Comparison of ENCODE assay signal across 23 mouse cellular contexts in the genomic region with DNA sequence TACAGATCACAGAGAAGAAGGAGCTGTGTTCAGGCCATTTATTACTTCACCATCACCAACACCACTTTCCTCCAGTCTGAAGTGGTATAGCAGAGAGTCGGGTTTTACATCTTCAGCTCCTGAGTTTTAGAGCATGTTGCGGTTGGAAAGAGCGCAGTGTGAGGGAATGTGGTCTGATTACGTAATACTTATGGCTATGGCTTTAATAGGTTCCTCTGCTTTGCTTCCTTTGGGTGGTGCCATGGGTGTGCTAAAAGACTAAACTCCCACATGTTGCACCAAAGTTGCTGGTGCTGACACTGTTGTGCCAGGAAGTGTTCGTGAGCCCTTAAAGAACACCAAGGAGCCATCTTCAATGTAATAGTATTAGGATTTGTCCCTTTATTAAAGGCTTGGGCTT. TPM values are rescaled to one million over a fixed set of nuclear protein-coding genes. Genes with fewer than 3 reads are reported as not detected.
DNase-seq lines count a peak whose midpoint lies in the region; ATAC-seq lines count a peak whose summit lies in the region.
"Had no signal": no experiment of that assay in that cellular context is flagged by ENCODE, and none has a peak within 500 bp of the region (broad histone marks: within the 10 kb centered on the region; RNA-seq: fewer than 3 reads in every experiment).

No protein-coding gene starts in this region.

- ATAC-seq in common myeloid progenitor, adult 5-6 weeks (replicated peaks; ENCODE audit: low read depth, poor library complexity, severe bottlenecking), result peak; percentile 91
- peak; percentile 97 for ATAC-seq in granulocyte monocyte progenitor cell, adult 5-6 weeks (replicated peaks; ENCODE audit: poor library complexity, severe bottlenecking)
- peak; percentile 94 for ATAC-seq in megakaryocyte progenitor cell, adult 5-6 weeks (replicated peaks; ENCODE audit: poor library complexity)
- ATAC-seq: CD4-positive, CD25-positive, alpha-beta regulatory T cell, adult 4 months; forebrain, embryonic 14.5 days; forebrain, embryonic 16.5 days; Patski had no signal

- peak; percentile 80 for DNase-seq in 416B (ENCODE audit: low read depth)
- no peak for DNase-seq in cerebellum, adult 11-12 months
- DNase-seq in frontal cortex, postnatal 36 days (ENCODE audit: low spot score in 2 of 2), result no peak
- no peak for DNase-seq in right cerebral cortex, postnatal 36 days (ENCODE audit: low spot score in 2 of 2)
- DNase-seq in cerebellum, adult 11 months, result no peak
- DNase-seq: adrenal gland, adult 2 months; adrenal gland, postnatal 10 days; adrenal gland, postnatal 25 days; B cell, adult 2 months; cerebellum, adult 18-20 months; cerebellum, adult 8-10 months; cerebellum, adult 9-11 months; cerebellum, postnatal 14 days; cerebellum, postnatal 36 days had no signal

RNA-seq across cellular contexts. Expression of gene Tsg101, which starts 8.5 kb away (rescaled TPM):
- 42.0 and 46.4 TPM in 2 replicates for total RNA-seq in common myeloid progenitor, adult 5-6 weeks (2017)
- 79.0 and 140 TPM in 2 replicates for total RNA-seq in granulocyte monocyte progenitor cell, adult 5-6 weeks (2014; fragmentation: Nextera tagmentation)
- total RNA-seq in granulocyte monocyte progenitor cell, adult 5-6 weeks (2017), result 33.1 and 43.8 TPM in 2 replicates
- total RNA-seq in megakaryocyte progenitor cell, adult 5-6 weeks (2015), result 97.5 and 107 TPM in 2 replicates
- 40.1 and 43.1 TPM in 2 replicates for total RNA-seq in megakaryocyte progenitor cell, adult 5-6 weeks (2017)

RNA-seq across cellular contexts. Expression of gene Uevld, which starts 30.0 kb away (rescaled TPM):
- 12.7 and 14.1 TPM in 2 replicates for total RNA-seq in common myeloid progenitor, adult 5-6 weeks (2017)
- total RNA-seq in granulocyte monocyte progenitor cell, adult 5-6 weeks (2014; fragmentation: Nextera tagmentation), result 8.7 and 13.5 TPM in 2 replicates
- total RNA-seq in granulocyte monocyte progenitor cell, adult 5-6 weeks (2017), result 9.8 and 12.9 TPM in 2 replicates
- 15.5 and 19.6 TPM in 2 replicates for total RNA-seq in megakaryocyte progenitor cell, adult 5-6 weeks (2015)
- total RNA-seq in megakaryocyte progenitor cell, adult 5-6 weeks (2017), result 11.1 and 11.9 TPM in 2 replicates

RNA-seq across cellular contexts. Expression of gene Gm9999, which starts 55.1 kb away (rescaled TPM):
- not detected in 2 replicates for total RNA-seq in common myeloid progenitor, adult 5-6 weeks (2017)
- total RNA-seq in granulocyte monocyte progenitor cell, adult 5-6 weeks (2014; fragmentation: Nextera tagmentation), result not detected in 2 replicates
- total RNA-seq in granulocyte monocyte progenitor cell, adult 5-6 weeks (2017), result not detected in 2 replicates
- not detected in 2 replicates for total RNA-seq in megakaryocyte progenitor cell, adult 5-6 weeks (2015)
- not detected in 2 replicates for total RNA-seq in megakaryocyte progenitor cell, adult 5-6 weeks (2017)
- total RNA-seq: adrenal gland, adult 2 months; adrenal gland, postnatal 10 days; adrenal gland, postnatal 25 days; adrenal gland, postnatal 4 days; CH12.LX had no signal
